Mouse (Mus musculus) myocyte (in vitro differentiated cells): ENCODE results near the gene Pgap3. TPM values are rescaled to one million over a fixed set of nuclear protein-coding genes. Genes with fewer than 3 reads are reported as not detected.

Experiments
- H3K27me3 ChIP-seq: one replicate; pipeline ENCODE4 v1.6.1; 2011; ENCODE audit not compliant: control insufficient read depth, insufficient read depth, insufficient read length
- H3K36me3 ChIP-seq: one replicate; pipeline ENCODE4 v1.6.1; 2011; ENCODE audit not compliant: control insufficient read depth, insufficient read depth
- H3K4me2 ChIP-seq: one replicate; pipeline ENCODE4 v1.6.1; 2011; ENCODE audit warnings: low read depth, control low read depth
- H3K4me3 ChIP-seq: one replicate; pipeline ENCODE4 v1.5.1; 2011; ENCODE audit warnings: mild to moderate bottlenecking, control low read depth, moderate library complexity
- H3K79me2 ChIP-seq: one replicate; pipeline ENCODE4 v1.6.1; 2011; ENCODE audit not compliant: control insufficient read depth, insufficient read depth
- H3ac ChIP-seq: one replicate; pipeline ENCODE4 v1.6.1; 2011; ENCODE audit not compliant: control insufficient read depth, insufficient read length
- CEBPB ChIP-seq: IDR thresholded peaks from 2 replicates; pipeline ENCODE4 v1.6.1; 2011; ENCODE audit warnings: mild to moderate bottlenecking, moderate library complexity; ENCODE audit not compliant: poor library complexity, insufficient read depth, severe bottlenecking
- E2F4 ChIP-seq: IDR thresholded peaks from one replicate; pipeline ENCODE4 v1.6.1; 2011; ENCODE audit warnings: mild to moderate bottlenecking, control low read depth, moderate library complexity; ENCODE audit not compliant: insufficient read depth
- MAX ChIP-seq: IDR thresholded peaks from one replicate; pipeline ENCODE4 v1.6.1; 2011; ENCODE audit warnings: low read depth, mild to moderate bottlenecking, control low read depth
- MYOD1 ChIP-seq, 3 experiments: IDR thresholded peaks; one replicate each; pipeline ENCODE4 v1.6.1; 2011; ENCODE audit warnings: control low read depth in 2 of 3, low read depth in 2 of 3, mild to moderate bottlenecking in 2 of 3, moderate library complexity in 1 of 3; ENCODE audit not compliant: insufficient read length in 2 of 3, control insufficient read depth in 1 of 3
- MYOG ChIP-seq, 3 experiments: IDR thresholded peaks; one replicate each; pipeline ENCODE4 v1.6.1; 2011; ENCODE audit warnings: control low read depth in 2 of 3, low read depth in 2 of 3, mild to moderate bottlenecking in 2 of 3; ENCODE audit not compliant: insufficient read length in 2 of 3, control insufficient read depth in 1 of 3, insufficient read depth in 1 of 3
- POLR2A ChIP-seq: IDR thresholded peaks from one replicate; pipeline ENCODE4 v1.6.1; 2011; ENCODE audit warnings: low read depth, mild to moderate bottlenecking, control low read depth, moderate library complexity; ENCODE audit not compliant: insufficient read length
- POLR2AphosphoS2 ChIP-seq: IDR thresholded peaks from one replicate; pipeline ENCODE4 v1.6.1; 2011; ENCODE audit warnings: low read depth, control low read depth; ENCODE audit not compliant: insufficient read length
- REST ChIP-seq: IDR thresholded peaks from one replicate; pipeline ENCODE4 v1.6.1; 2011; ENCODE audit warnings: mild to moderate bottlenecking, control low read depth, moderate library complexity; ENCODE audit not compliant: insufficient read depth, insufficient read length
- SRF ChIP-seq: IDR thresholded peaks from one replicate; pipeline ENCODE4 v1.6.1; 2011; ENCODE audit warnings: low read depth; ENCODE audit not compliant: control insufficient read depth, insufficient read length
- TCF12 ChIP-seq: IDR thresholded peaks from one replicate; pipeline ENCODE4 v1.6.1; 2011; ENCODE audit warnings: mild to moderate bottlenecking, control low read depth; ENCODE audit not compliant: poor library complexity, insufficient read depth, severe bottlenecking
- TCF3 ChIP-seq: IDR thresholded peaks from one replicate; pipeline ENCODE4 v1.6.1; 2011; ENCODE audit warnings: low read depth, control low read depth; ENCODE audit not compliant: insufficient read length
- USF1 ChIP-seq: IDR thresholded peaks from one replicate; pipeline ENCODE4 v1.6.1; 2011; ENCODE audit warnings: low read depth, mild to moderate bottlenecking, control low read depth, moderate library complexity
- polyA plus RNA-seq: library from polyadenylated mRNA; unstranded; fragments of >200 nt; fragmentation: generic; extraction: Trizol; gene quantifications from one replicate; pipeline ENCODE4 v1.2.1, GENCODE M21; 2012; ENCODE audit warnings: missing spikeins

Pgap3 gene
- polyA plus RNA-seq, 1 experiment, result 8.7 TPM

DNA sequence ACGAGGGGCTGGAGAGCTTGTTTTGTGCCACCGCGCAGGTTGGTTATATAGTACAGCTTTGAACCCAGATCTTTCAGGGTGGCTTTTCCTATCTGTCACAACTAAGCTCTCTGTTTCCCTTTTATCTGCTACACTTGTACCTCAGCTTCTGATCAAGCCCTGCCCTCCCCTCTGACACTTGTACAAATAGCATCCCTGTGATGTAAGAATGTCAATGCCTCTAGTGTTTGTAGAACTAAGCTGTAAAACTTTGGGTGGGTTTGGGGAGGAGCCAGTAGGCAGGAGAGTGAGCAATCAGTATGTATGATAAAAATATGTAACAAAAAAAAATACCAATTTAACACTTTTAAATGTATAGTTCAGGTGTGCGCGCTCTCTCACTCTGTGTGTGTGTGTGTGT is 35.9 kb downstream of the Pgap3 start:
- H3K4me3 ChIP-seq, result no peak overlapping the region

DNA sequence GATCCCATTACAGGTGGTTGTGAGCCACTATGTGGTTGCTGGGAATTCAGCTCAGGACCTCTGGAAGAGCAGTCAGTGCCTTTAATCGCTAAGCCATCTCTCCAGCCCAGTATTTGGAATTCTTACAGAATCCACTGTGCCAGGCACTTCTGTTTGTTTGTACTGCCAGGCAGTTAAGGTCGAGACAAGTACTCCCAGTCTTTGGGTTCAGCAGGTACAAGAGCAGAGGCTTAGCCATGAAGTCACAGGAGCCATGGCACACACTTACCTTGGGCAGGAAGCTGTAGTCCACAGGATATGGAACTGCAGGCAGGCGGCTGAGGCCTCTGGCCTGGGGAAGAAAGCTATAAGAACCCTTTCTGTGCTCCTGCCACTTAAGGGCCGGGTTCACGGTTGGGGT is 36.5 kb downstream of the Pgap3 start:
- H3K4me3 ChIP-seq, result no peak overlapping the region
- no peak overlapping the region for H3K4me2 ChIP-seq
- H3ac ChIP-seq, result no peak overlapping the region
- no peaks in the 10 kb centered on the region for H3K36me3 ChIP-seq
- no peaks in the 10 kb centered on the region for H3K27me3 ChIP-seq
- peaks cover 30% of the 10 kb centered on the region for H3K79me2 ChIP-seq
- TF ChIP-seq USF1 (no peak), TCF3 (no peak), E2F4 (no peak), MYOD1 (IDR thresholded peaks at IDR 0.05; ENCODE audit: control insufficient read depth in 1 of 3, insufficient read length in 2 of 3, low read depth in 2 of 3) (no peak), SRF (no peak), TCF12 (no peak), REST (no peak), POLR2AphosphoS2 (no peak), CEBPB (no peak), MAX (no peak), POLR2A (no peak), MYOG (IDR thresholded peaks at IDR 0.05; ENCODE audit: control insufficient read depth in 1 of 3, insufficient read depth in 1 of 3, insufficient read length in 2 of 3, low read depth in 2 of 3) (no peak)

More for the DNA sequence above, 35.9 kb downstream of the Pgap3 start:
- Histone ChIP-seq H3K79me2 (peaks cover 24% of the 10 kb centered on the region), H3K4me2 (no peak overlapping the region), H3K27me3 (no peaks in the 10 kb centered on the region), H3ac (no peak overlapping the region), H3K36me3 (no peaks in the 10 kb centered on the region)
- TF ChIP-seq TCF12 (no peak), USF1 (no peak), E2F4 (no peak), CEBPB (no peak), REST (no peak), MAX (no peak), SRF (no peak), MYOG (IDR thresholded peaks at IDR 0.05; ENCODE audit: control insufficient read depth in 1 of 3, insufficient read depth in 1 of 3, insufficient read length in 2 of 3, low read depth in 2 of 3) (no peak), POLR2A (no peak), MYOD1 (IDR thresholded peaks at IDR 0.05; ENCODE audit: control insufficient read depth in 1 of 3, insufficient read length in 2 of 3, low read depth in 2 of 3) (no peak), TCF3 (no peak), POLR2AphosphoS2 (no peak)

DNA sequence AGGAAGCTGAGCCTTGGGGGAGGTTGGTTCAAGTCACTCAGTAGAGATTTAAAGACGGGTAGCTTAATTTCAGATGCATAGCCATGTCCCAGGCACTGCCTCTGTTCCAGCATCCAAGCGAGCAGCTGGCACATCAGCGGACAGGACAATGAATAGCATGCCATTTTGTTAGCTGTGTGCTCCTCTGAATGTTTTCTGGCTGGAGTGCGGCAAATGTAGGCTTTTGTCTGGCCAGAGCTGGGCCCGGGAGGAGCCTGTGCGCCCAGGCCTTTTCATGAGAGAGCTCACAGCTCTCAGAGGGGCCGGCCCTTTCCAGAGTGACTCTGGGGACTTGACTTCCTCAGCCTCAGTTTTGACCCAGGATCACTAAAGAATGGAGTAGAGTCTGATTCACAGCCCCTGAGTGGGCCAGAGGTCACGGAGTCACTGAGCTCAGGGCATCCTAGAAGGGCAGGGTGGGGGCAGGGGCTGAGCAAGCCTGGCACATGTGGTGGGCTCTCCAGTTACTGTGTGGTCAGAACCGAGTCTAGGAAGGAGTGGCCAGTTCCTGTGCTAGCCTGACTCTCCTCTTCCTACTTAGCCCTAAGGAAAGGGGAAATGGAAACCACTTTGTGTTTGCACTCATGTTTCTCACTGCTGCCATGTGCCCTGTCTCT is 39.3 kb downstream of the Pgap3 start:
- Histone ChIP-seq H3K36me3 (no peaks in the 10 kb centered on the region), H3K79me2 (peaks cover 32% of the 10 kb centered on the region), H3K4me3 (no peak overlapping the region), H3K27me3 (no peaks in the 10 kb centered on the region), H3ac (no peak overlapping the region), H3K4me2 (peak overlapping the region; percentile 61)
- TF ChIP-seq TCF12, result no peak
- peak in 1 of 3 experiments; percentile 8 for TF ChIP-seq MYOG (IDR thresholded peaks at IDR 0.05; ENCODE audit: control insufficient read depth in 1 of 3, insufficient read depth in 1 of 3, insufficient read length in 2 of 3, low read depth in 2 of 3)
- peak in 1 of 3 experiments; percentile 44 for TF ChIP-seq MYOD1 (IDR thresholded peaks at IDR 0.05; ENCODE audit: control insufficient read depth in 1 of 3, insufficient read length in 2 of 3, low read depth in 2 of 3)
- no peak for TF ChIP-seq POLR2AphosphoS2

DNA sequence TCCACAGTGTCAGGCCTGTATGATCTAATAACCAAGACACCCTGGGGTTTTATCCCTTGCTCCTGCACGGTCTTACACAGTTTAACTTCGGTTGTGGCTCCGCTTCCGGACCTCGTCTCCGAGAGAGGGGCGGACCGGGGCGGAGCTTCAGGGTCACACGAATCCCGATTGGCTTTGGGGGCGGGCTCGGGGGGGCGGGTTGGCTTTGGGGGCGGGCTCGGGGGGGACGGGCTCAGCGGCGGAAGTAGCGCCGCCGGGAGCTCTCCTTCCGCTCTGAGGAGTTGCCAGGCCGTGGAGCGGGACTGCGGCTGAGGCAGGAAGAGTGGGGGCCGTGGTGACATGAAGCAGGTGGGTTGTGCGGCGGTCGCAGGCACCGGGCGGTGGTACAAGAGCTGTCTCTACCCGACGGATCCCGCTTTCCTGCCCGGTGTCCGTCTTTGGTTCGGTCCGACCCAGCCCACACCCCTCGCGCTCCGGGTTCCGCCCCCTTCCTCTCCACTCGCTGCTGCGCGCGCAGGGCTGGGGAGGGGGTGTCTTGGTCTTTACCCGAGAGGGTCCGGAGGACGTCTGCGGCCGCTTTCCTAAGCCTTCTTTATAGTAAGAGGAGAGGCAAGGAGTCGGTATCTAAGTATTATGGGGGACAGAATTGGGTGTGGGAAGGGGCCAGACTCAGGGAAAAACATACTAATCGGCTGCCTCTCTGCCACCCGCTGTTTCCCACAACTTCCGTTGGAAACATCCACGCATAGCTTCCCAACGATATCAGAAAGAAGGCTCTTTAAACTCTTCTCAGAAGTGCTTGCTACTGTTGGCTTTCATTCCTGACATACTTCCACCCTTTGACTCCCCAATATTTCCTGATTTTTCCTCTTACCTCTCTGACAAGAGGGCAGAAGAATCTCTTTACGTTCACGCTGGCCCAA is 41.9 kb downstream of the Pgap3 start, which contains the start of gene Stard3:
Stard3 (plus strand) TSS at position 208 of the 923 bp plus-strand sequence.
- H3K79me2 ChIP-seq, result peaks cover 32% of the 10 kb centered on the region
- no peaks in the 10 kb centered on the region for H3K36me3 ChIP-seq
- no peaks in the 10 kb centered on the region for H3K27me3 ChIP-seq
- peak within 1 kb of the TSS; percentile 76 for H3ac ChIP-seq
- H3K4me3 ChIP-seq, result peak within 1 kb of the TSS; percentile 68
- peak within 1 kb of the TSS; percentile 100 for H3K4me2 ChIP-seq
- TF ChIP-seq CEBPB (no peak), POLR2AphosphoS2 (peak; percentile 76), TCF12 (no peak), USF1 (no peak), POLR2A (peak; percentile 85), MYOG (IDR thresholded peaks at IDR 0.05; ENCODE audit: control insufficient read depth in 1 of 3, insufficient read depth in 1 of 3, insufficient read length in 2 of 3, low read depth in 2 of 3) (peak in 1 of 3 experiments; percentile 4)
